Mouse (Mus musculus) G1E-ER4 (cell line): ENCODE measurements at regions not wholly inside any gene's neighbourhood (a gene's known extent, or its start where the extent isn't known, plus 50 kb on each side); places are given as distances from the start of the nearest gene placed in this dataset.

Experiments
- GATA1 ChIP-seq: IDR thresholded peaks from one replicate; pipeline ENCODE4 v1.8.0; 2012; ENCODE audit warnings: low read length, inconsistent platforms

- no peak for TF ChIP-seq GATA1
These were observed 334.4 kb upstream of the Marcks start for GRCm38 (mm10) chr10:37473086-37473485.

- no peak for TF ChIP-seq GATA1
These were observed 318.7 kb upstream of the Marcks start for GRCm38 (mm10) chr10:37457384-37457783.

GRCm38 (mm10) chr10:37449894-37450293, 311.2 kb upstream of the Marcks start:
- TF ChIP-seq GATA1 = no peak

GRCm38 (mm10) chr10:37447333-37448204, 308.8 kb upstream of the Marcks start:
- no peak for TF ChIP-seq GATA1

- no peak for TF ChIP-seq GATA1
These were observed 301.3 kb upstream of the Marcks start for GRCm38 (mm10) chr10:37439863-37440613.

- TF ChIP-seq GATA1 = no peak
These were observed 299.6 kb upstream of the Marcks start for GRCm38 (mm10) chr10:37438312-37438711.

- no peak for TF ChIP-seq GATA1
These were observed 298.1 kb upstream of the Marcks start for GRCm38 (mm10) chr10:37436849-37437248.

- no peak for TF ChIP-seq GATA1
These were observed 295.5 kb upstream of the Marcks start for GRCm38 (mm10) chr10:37434229-37434628.

GRCm38 (mm10) chr10:37423047-37423446, 284.3 kb upstream of the Marcks start:
- no peak for TF ChIP-seq GATA1

- no peak for TF ChIP-seq GATA1
These were observed 283.9 kb upstream of the Marcks start for GRCm38 (mm10) chr10:37422612-37423011.

- TF ChIP-seq GATA1 = no peak
These were observed 277.6 kb upstream of the Marcks start for GRCm38 (mm10) chr10:37416321-37416720.

GRCm38 (mm10) chr10:37412401-37412800, 273.7 kb upstream of the Marcks start:
- no peak for TF ChIP-seq GATA1

- TF ChIP-seq GATA1 = no peak
These were observed 271.0 kb upstream of the Marcks start for GRCm38 (mm10) chr10:37409749-37410148.

- no peak for TF ChIP-seq GATA1
These were observed 268.8 kb upstream of the Marcks start for GRCm38 (mm10) chr10:37407487-37407886.

- TF ChIP-seq GATA1 = no peak
These were observed 266.2 kb upstream of the Marcks start for GRCm38 (mm10) chr10:37404933-37405332.

GRCm38 (mm10) chr10:37404407-37404806, 265.7 kb upstream of the Marcks start:
- no peak for TF ChIP-seq GATA1

- TF ChIP-seq GATA1 = no peak
These were observed 263.7 kb upstream of the Marcks start for GRCm38 (mm10) chr10:37402376-37402775.
